In genomic region chr5:43355026-43355580, GRCm38 (mm10) we compare ENCODE assay signal across 8 mouse cellular contexts.
DNase-seq lines count a peak whose midpoint lies in the region; ATAC-seq and TF ChIP-seq lines count a peak whose summit lies in the region.

No protein-coding gene starts in this region.

- DNase-seq in 3T3-L1 (ENCODE audit: low read depth, low spot score) = peak; percentile 97
- peak; percentile 91 for DNase-seq in adrenal gland, postnatal 25 days
- peak; percentile 87 to 88 for DNase-seq in heart, adult 9 months (ENCODE audit: low spot score in 2 of 2)
- DNase-seq in kidney, adult 9 months = peak; percentile 92
- peak; percentile 94 for DNase-seq in limb, embryonic 14.5 days (ENCODE audit: low spot score)
- DNase-seq in spleen, postnatal 10 days (ENCODE audit: low spot score in 2 of 2) = peak; percentile 17 to 75

- H3K9me3 ChIP-seq in embryonic facial prominence, embryonic 15.5 days (replicated peaks) = no peaks in the 10 kb centered on the region
- no peaks in the 10 kb centered on the region for H3K9me3 ChIP-seq in limb, embryonic 14.5 days (ENCODE audit: control insufficient read depth, low read length)
- H3K9me3 ChIP-seq in midbrain, embryonic 16.5 days (replicated peaks; ENCODE audit: control insufficient read depth, low read length, poor library complexity, severe bottlenecking) = no peaks in the 10 kb centered on the region

- H3K27me3 ChIP-seq in embryonic facial prominence, embryonic 15.5 days = no peaks in the 10 kb centered on the region
- 0 out of 2 replicates have a peak, but pooled peaks cover 5% of the 10 kb centered on the region for H3K27me3 ChIP-seq in limb, embryonic 14.5 days (ENCODE audit: control insufficient read depth, insufficient read depth, low read length)
- no peaks in the 10 kb centered on the region for H3K27me3 ChIP-seq in midbrain, embryonic 16.5 days (ENCODE audit: control insufficient read depth, insufficient read depth, low read depth, low read length)

- H3K4me1 ChIP-seq in embryonic facial prominence, embryonic 15.5 days = peaks cover 16% of the 10 kb centered on the region
- H3K4me1 ChIP-seq in limb, embryonic 14.5 days (ENCODE audit: control insufficient read depth, insufficient read depth, low read length) = peaks cover 20% of the 10 kb centered on the region
- H3K4me1 ChIP-seq in midbrain, embryonic 16.5 days (ENCODE audit: control insufficient read depth, insufficient read depth, low read length) = peaks cover 6% of the 10 kb centered on the region

- peak overlapping the region; percentile 13; the same call in 1 of the 2 replicates for H3K9ac ChIP-seq in embryonic facial prominence, embryonic 15.5 days
- peak overlapping the region; percentile 38; the same call in 1 of the 2 replicates for H3K9ac ChIP-seq in limb, embryonic 14.5 days (ENCODE audit: low read depth, low read length, severe bottlenecking)
- peak overlapping the region; percentile 36; the same call in 1 of the 2 replicates for H3K9ac ChIP-seq in midbrain, embryonic 16.5 days (ENCODE audit: low read depth, low read length)

- H3K4me3 ChIP-seq in embryonic facial prominence, embryonic 15.5 days (replicated peaks) = peak overlapping the region; percentile 38
- H3K4me3 ChIP-seq in limb, embryonic 14.5 days (replicated peaks; ENCODE audit: low read length) = peak overlapping the region; percentile 37
- H3K4me3 ChIP-seq in midbrain, embryonic 16.5 days (ENCODE audit: low read depth, low read length) = peak overlapping the region; percentile 30

- H3K27ac ChIP-seq in embryonic facial prominence, embryonic 15.5 days (replicated peaks) = peak overlapping the region; percentile 59
- peak overlapping the region; percentile 61; the same call in 1 of the 2 replicates for H3K27ac ChIP-seq in limb, embryonic 14.5 days (replicated peaks; ENCODE audit: low read depth, low read length)
- H3K27ac ChIP-seq in midbrain, embryonic 16.5 days (ENCODE audit: low read length) = peak overlapping the region; percentile 48

- H3K4me2 ChIP-seq in embryonic facial prominence, embryonic 15.5 days (replicated peaks) = peak overlapping the region; percentile 73
- peak overlapping the region; percentile 65 for H3K4me2 ChIP-seq in limb, embryonic 14.5 days (replicated peaks; ENCODE audit: low read depth, low read length, severe bottlenecking)
- H3K4me2 ChIP-seq in midbrain, embryonic 16.5 days (ENCODE audit: low read length) = peak overlapping the region; percentile 58

- under 1% methylated on average over 12 of the region's 12 CpGs for WGBS in embryonic facial prominence, embryonic 15.5 days
- WGBS in limb, embryonic 14.5 days = under 1% methylated on average over 11 of the region's 12 CpGs
- WGBS in midbrain, embryonic 16.5 days = 1% methylated on average over 12 of the region's 12 CpGs

- ATAC-seq in embryonic facial prominence, embryonic 15.5 days (ENCODE audit: insufficient number of reproducible peaks, low FRiP score, low TSS enrichment, low read depth) = peak; percentile 93
- peak; percentile 95 for ATAC-seq in limb, embryonic 14.5 days (ENCODE audit: low FRiP score, low read depth)
- peak; percentile 91 for ATAC-seq in midbrain, embryonic 16.5 days

- H3K36me3 ChIP-seq in embryonic facial prominence, embryonic 15.5 days = no peaks in the 10 kb centered on the region
- no peaks in the 10 kb centered on the region for H3K36me3 ChIP-seq in limb, embryonic 14.5 days (ENCODE audit: control insufficient read depth, insufficient read depth, low read length)
- H3K36me3 ChIP-seq in midbrain, embryonic 16.5 days (ENCODE audit: control insufficient read depth, insufficient read depth, low read length) = no peaks in the 10 kb centered on the region

- TF ChIP-seq POLR2A in limb, embryonic 14.5 days (IDR thresholded peaks at IDR 0.05; ENCODE audit: borderline replicate concordance, extremely low read depth, insufficient read depth, insufficient read length) = no peak

Comparison
In these comparisons a context has a peak if more than half of its experiments do, and no peak if none do; other contexts are left out.
1. Peak in every context shown above with its lines: DNase-seq, ATAC-seq, H3K4me3 ChIP-seq and H3K27ac ChIP-seq.
2. DNase-seq: peak in every context shown above with its lines; median percentile 97 in 3T3-L1; 94 in limb, embryonic 14.5 days; 92 in kidney, adult 9 months; 91 in adrenal gland, postnatal 25 days; 88 in heart, adult 9 months; 46 in spleen, postnatal 10 days.